Comparison of ENCODE assay signal across 9 mouse cellular contexts in genomic region chr19:34345616-34346267, GRCm38 (mm10). TPM values are rescaled to one million over a fixed set of nuclear protein-coding genes. Genes with fewer than 3 reads are reported as not detected.
A peak's percentile ranks its signal among the peaks of the same experiment; 100 is the strongest.
DNase-seq lines count a peak whose midpoint lies in the region; ATAC-seq and TF ChIP-seq lines count a peak whose summit lies in the region.
"Had no signal": no experiment of that assay in that cellular context is flagged by ENCODE, and none has a peak within 500 bp of the region (broad histone marks: within the 10 kb centered on the region; RNA-seq: fewer than 3 reads in every experiment).

No protein-coding gene starts in this region.

- TF ChIP-seq EP300 in lung, postnatal 0 days (IDR thresholded peaks at IDR 0.05), result peak; percentile 82

- no peaks in the 10 kb centered on the region for H3K4me1 ChIP-seq in heart, embryonic 10.5 days
- peaks cover 14% of the 10 kb centered on the region; the same call in 1 of the 2 replicates for H3K4me1 ChIP-seq in heart, embryonic 15.5 days (replicated peaks)
- no peaks in the 10 kb centered on the region for H3K4me1 ChIP-seq in lung, postnatal 0 days (ENCODE audit: insufficient read depth, low read depth, low read length)
- H3K4me1 ChIP-seq: midbrain, embryonic 12.5 days had no signal

- no peaks in the 10 kb centered on the region for H3K36me3 ChIP-seq in heart, embryonic 10.5 days
- H3K36me3 ChIP-seq in heart, embryonic 15.5 days, result no peaks in the 10 kb centered on the region
- no peaks in the 10 kb centered on the region for H3K36me3 ChIP-seq in lung, postnatal 0 days (ENCODE audit: insufficient read depth, low read length)
- H3K36me3 ChIP-seq: midbrain, embryonic 12.5 days had no signal

- no peaks in the 10 kb centered on the region for H3K9me3 ChIP-seq in heart, embryonic 10.5 days
- no peaks in the 10 kb centered on the region for H3K9me3 ChIP-seq in heart, embryonic 15.5 days (replicated peaks)
- no peaks in the 10 kb centered on the region for H3K9me3 ChIP-seq in lung, postnatal 0 days (ENCODE audit: low read length)
- H3K9me3 ChIP-seq: midbrain, embryonic 12.5 days had no signal

- WGBS in heart, embryonic 10.5 days, result 60% methylated on average over 8 of the region's 8 CpGs
- WGBS in heart, embryonic 15.5 days, result 33% methylated on average over 8 of the region's 8 CpGs
- 12% methylated on average over 8 of the region's 8 CpGs for WGBS in lung, postnatal 0 days

- no peak overlapping the region for H3K27ac ChIP-seq in heart, embryonic 10.5 days
- peak overlapping the region; percentile 66; the same call in 1 of the 2 replicates for H3K27ac ChIP-seq in heart, embryonic 15.5 days
- peak overlapping the region; percentile 62 for H3K27ac ChIP-seq in lung, postnatal 0 days (ENCODE audit: low read length)
- H3K27ac ChIP-seq: midbrain, embryonic 12.5 days had no signal

- H3K4me3 ChIP-seq in heart, embryonic 10.5 days, result no peak overlapping the region
- H3K4me3 ChIP-seq in heart, embryonic 15.5 days, result no peak overlapping the region
- H3K4me3 ChIP-seq in lung, postnatal 0 days (ENCODE audit: low read depth, low read length), result no peak overlapping the region
- H3K4me3 ChIP-seq: midbrain, embryonic 12.5 days had no signal

- H3K27me3 ChIP-seq in heart, embryonic 10.5 days (ENCODE audit: insufficient read depth, poor library complexity, severe bottlenecking), result no peaks in the 10 kb centered on the region
- no peaks in the 10 kb centered on the region for H3K27me3 ChIP-seq in heart, embryonic 15.5 days
- no peaks in the 10 kb centered on the region for H3K27me3 ChIP-seq in lung, postnatal 0 days (replicated peaks; ENCODE audit: insufficient read depth, low read length)
- H3K27me3 ChIP-seq: midbrain, embryonic 12.5 days had no signal

- no peak for ATAC-seq in heart, embryonic 15.5 days (replicated peaks; ENCODE audit: insufficient number of reproducible peaks, insufficient read depth, low FRiP score, low read depth)
- ATAC-seq in lung, postnatal 0 days, result peak; percentile 87

- no peak overlapping the region for H3K9ac ChIP-seq in heart, embryonic 15.5 days
- H3K9ac ChIP-seq in lung, postnatal 0 days (replicated peaks; ENCODE audit: low read depth), result no peak overlapping the region
- H3K9ac ChIP-seq: midbrain, embryonic 12.5 days had no signal

- no peak for TF ChIP-seq CTCF in lung, postnatal 0 days (IDR thresholded peaks at IDR 0.05)

- no peak overlapping the region for H3K4me2 ChIP-seq in heart, embryonic 15.5 days
- 0 out of 2 replicates have a peak overlapping the region, but pooled peaks have one; percentile 8 for H3K4me2 ChIP-seq in lung, postnatal 0 days (replicated peaks; ENCODE audit: low read depth, low read length)
- H3K4me2 ChIP-seq: midbrain, embryonic 12.5 days had no signal

- peak; percentile 37 to 42 for DNase-seq in heart, adult 18-20 months
- DNase-seq in heart, embryonic 10.5 days (ENCODE audit: low spot score), result no peak
- DNase-seq in right cerebral cortex, postnatal 4 days, result peak; percentile 48
- DNase-seq in right cerebral cortex, postnatal 25 days, result no peak
- peak; percentile 72 for DNase-seq in lung, postnatal 0 days (ENCODE audit: low spot score)
- DNase-seq in thymus, postnatal 10 days (ENCODE audit: low spot score in 2 of 2), result no peak
- no peak for DNase-seq in natural killer cell, adult 2 months (ENCODE audit: low spot score in 2 of 2)

RNA-seq across cellular contexts. Expression of gene Fas, which starts 55.3 kb away (rescaled TPM):
- 10 to 100 TPM; 13.9 to 18.8 TPM for total RNA-seq in heart, adult 18-20 months (2021)
- polyA plus RNA-seq in heart, embryonic 10.5 days (2016; fragmentation: Nextera tagmentation; extraction: Ambion mirVana), result 1.1 and 4.8 TPM in 2 replicates
- polyA plus RNA-seq in heart, embryonic 15.5 days (2015; fragmentation: Nextera tagmentation; extraction: Ambion mirVana), result 5.0 and 5.5 TPM in 2 replicates
- polyA plus RNA-seq in lung, postnatal 0 days (2015; fragmentation: Nextera tagmentation; extraction: Ambion mirVana), result 56.1 and 57.9 TPM in 2 replicates

Comparison
In these comparisons a context has a peak if more than half of its experiments do, and no peak if none do; other contexts are left out.
1. DNase-seq: peak in heart, adult 18-20 months (2 of 2), right cerebral cortex, postnatal 4 days (single experiment) and lung, postnatal 0 days (single experiment); none in heart, embryonic 10.5 days (single experiment), right cerebral cortex, postnatal 25 days (single experiment), thymus, postnatal 10 days (0 of 2) and natural killer cell, adult 2 months (0 of 2).